Mouse (Mus musculus) erythroid progenitor cell, adult 5-6 weeks (primary cell): ENCODE measurements around the gene Zfp760. TPM values are rescaled to one million over a fixed set of nuclear protein-coding genes. Genes with fewer than 3 reads are reported as not detected.
"Not testable (repeated sequence)": the region's sequence is repeated elsewhere in the genome, so short reads cannot be mapped to it uniquely, and the experiment has no call there.

Source experiments
- ATAC-seq: replicated peaks from 2 replicates; pipeline ENCODE4 v1.8.0; 2016; ENCODE audit warnings: moderate number of reproducible peaks, mild to moderate bottlenecking, moderate TSS enrichment, inconsistent platforms; ENCODE audit not compliant: poor library complexity, low FRiP score, severe bottlenecking
- total RNA-seq, 2 experiments: library from RNA; stranded (forward) in 1 of 2; stranded (reverse) in 1 of 2; fragments of 150-400 nt in 1 of 2; fragments of 186-747, 209-891 nt in 1 of 2; gene quantifications; 2 replicates each; pipeline versions ENCODE4 v1.2.3 to v1.2.4; 2015 to 2017; ENCODE audit warnings: low replicate concordance in 2 of 2

The Zfp760 gene
- total RNA-seq (2015; ENCODE audit: low replicate concordance) (7.2 and 15.1 TPM in 2 replicates), total RNA-seq (2017; ENCODE audit: low replicate concordance) (1.9 and 4.4 TPM in 2 replicates)

DNA sequence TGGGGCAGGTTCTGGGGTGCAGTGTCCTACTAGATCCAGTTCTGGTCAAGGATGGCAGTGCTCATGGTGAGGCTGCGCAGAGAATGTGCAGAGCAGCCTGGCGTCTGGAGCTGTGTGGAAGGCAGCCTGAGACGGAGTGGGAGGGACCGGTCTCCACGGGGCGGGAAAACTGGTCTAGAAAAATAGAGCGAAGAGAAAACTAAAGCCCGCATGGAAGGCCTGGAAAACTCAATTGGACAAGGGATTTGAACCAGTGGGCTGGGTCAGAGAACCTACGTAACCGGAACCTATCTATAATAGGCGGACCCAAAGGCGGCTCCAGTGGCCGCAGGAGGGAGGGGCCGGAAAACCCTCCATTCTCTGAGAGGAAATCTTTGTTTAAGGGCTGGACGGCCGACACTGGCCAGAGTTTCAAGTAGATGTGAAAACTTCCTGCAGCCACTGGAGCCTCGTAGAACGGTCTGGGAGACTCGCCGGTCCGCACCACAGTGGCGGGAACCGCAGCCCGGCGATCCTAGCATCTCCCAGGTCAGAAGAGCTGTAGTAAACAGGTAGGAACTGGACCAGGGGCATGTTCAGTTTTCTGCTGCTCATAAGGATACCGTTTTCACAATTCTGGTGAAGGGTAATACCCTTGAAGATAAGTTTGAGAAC is at the start of gene Zfp760:
Zfp760 (plus strand) TSS at position 399 of the 654 bp plus-strand sequence.
- ATAC-seq = peak; percentile 90

DNA sequence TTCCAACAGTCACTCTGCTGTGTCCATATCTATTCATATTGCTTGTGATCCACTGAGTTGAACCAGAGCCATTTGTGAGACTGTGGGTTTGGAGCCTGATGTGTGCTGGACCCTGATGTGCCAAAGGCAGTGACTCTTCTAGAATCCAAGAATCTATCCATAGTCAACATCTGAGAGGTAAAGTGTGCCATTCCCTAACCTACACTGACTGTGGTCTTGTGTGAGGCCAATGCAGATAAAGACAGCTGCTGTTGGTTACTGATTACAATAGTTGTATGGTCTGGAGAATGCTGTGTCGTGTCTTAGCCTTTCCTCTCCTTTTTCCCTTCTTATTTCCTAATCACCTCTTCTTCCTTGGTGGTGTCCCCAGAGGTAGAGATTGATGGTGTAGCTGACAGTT is 28.7 kb upstream of the Zfp760 start:
- ATAC-seq = peak; percentile 44

DNA sequence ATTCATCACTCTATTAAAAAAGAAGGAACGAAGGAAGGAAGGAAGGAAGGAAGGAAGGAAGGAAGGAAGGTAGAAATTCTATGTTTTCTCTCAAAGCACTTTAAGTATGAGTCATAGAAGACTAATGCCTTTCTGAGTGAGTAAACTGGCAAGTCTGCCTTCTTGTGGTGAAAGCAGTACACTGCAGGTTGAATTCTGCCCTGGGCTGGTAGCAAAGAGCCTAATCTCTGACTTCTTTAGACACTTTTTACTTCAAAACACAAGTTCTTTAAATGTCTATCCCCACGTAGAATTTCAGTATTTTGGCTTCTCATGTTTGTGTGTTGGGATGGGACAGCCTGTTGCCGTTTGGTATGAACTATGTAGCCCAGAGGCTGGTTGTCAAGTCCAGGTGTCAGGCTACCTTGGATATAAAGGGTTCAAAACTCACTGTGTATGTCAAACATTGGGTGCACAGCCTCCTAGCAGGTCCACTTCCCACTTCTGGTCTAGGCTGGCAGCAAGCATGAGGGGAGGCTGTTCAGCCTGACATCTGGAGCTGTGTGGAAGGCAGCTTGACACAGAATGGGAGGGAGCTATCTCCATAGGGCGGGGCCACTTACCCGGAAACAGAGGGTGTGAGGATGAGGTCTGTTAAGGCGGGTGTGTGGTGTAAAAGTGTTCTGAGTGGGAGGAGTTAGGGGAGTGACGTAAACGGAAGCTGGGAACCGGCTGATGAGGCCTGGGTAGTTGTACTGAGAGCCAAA is 28.1 kb upstream of the Zfp760 start:
- peak; percentile 96 for ATAC-seq

DNA sequence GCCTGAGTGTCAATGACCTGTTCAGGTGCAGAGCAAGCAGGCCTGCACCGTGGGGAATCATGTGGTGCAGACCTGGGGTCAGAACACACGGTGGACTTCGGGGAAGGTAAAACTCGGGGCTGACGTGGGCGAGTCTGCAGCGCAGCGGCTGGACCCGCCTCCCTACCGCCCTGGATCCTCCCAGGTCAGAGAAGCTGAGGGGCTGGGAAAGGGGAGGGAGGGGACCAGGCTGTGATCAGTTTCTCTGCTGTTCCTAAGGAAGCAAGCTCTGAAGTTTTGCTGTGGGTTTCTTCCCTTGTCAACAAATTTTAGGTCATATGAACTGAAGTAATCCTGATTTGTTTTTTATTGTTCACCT is 27.5 kb upstream of the Zfp760 start:
- peak; percentile 82 for ATAC-seq

DNA sequence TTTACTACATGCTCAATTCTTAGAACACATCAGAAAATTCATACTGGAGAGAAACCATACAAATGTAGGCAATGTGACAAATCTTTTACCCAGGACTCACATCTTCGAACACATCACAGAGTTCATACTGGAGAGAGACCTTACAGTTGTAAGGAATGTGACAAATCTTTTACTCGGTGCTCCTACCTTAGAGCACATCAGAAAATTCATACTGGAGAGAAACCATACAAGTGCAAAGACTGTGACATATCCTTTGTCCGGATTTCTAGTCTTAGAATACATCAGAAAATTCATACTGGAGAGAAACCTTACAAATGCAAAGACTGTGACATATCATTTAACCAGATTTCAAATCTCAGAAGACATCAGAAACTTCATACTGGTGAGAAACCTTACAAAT is 16.0 kb upstream of the Zfp760 start, which contains the start of gene Gm10226:
Gm10226 (plus strand) TSS at position 301 of the 400 bp plus-strand sequence.
- no peak for ATAC-seq

DNA sequence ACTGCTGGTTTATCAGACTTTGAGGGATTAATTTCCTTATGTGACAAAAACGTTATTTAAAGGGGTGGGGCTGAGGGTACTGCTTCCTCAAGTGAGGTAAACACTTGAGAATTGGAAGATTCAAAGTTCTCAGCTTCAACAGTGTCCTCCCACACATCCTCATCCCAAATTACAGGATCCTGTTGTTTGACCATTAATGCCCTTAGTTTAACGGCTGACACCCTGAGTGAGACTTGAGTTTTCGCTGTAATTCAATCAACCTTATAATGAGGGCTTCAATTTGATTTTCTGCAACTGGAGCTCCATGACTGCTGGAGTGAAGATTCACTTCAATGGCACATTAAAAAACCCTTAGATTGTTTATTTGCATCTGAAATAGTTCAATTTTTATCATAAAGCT is 14.2 kb upstream of the Zfp760 start:
- ATAC-seq = no peak

DNA sequence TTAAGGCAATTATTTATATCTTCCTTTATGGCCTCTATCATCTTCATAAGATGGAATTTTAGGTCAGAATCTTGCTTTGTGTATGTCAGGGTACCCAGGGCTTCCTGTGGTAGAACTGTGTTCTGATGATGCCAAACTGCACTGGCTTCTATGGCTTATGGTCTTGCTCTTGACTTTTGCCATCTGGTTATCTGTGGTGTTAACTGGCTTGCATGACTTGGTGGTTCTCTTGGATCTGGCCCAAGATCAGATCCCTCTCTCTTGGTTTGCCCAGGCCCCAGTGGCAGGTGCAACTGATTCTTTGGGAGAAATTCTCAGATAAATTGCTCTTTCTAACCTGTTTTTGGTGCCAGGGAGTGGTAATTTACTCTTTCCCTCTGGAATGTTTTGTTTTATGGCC is 11.5 kb upstream of the Zfp760 start:
- ATAC-seq = 0 out of 2 replicates have a peak, but pooled peaks have one; percentile 54

DNA sequence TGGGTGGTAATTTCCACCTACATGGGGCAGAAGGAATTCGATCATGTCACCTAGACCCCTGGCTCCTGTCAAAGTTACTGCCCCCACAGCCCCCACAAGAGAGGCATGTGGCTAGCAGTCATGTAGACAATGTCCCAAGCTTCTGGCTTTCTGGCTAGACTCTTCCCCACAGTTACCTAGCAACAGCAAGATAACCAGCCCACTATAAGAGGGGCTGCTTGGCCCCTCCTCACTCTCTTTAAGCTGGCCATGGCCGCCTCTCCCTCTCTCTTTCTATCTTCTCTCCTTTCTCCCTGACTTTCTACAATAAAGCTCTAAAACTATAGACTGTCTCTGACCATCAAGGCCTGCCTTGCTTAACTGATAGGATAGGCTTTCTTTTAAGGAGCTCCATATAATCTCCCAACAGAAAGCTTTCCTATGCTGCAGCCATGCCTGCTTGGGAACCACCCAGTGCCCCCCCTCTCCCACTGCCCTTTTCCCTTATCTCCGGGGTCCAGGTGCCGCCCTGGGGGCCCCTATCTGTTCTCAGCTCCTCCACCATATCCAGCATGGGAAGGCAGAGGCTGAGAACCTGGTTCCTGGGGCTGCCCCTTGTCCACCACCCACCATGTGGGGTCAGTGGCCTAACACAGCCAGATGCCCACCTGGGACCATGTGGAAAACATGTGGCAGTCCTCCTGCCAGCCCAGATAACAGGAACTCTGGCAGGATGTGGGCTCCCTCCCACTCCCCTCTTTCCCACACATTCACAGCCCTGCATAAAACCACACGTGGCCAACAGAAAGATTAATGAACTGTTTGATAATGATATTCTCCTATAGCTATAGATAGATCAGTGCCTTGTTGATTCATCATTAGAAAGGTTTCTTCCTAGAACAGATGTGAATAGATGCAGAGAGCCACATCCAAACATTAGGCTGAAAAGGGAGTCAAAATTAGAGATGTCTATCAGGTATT is 5.0 kb upstream of the Zfp760 start:
- peak; percentile 84 for ATAC-seq

DNA sequence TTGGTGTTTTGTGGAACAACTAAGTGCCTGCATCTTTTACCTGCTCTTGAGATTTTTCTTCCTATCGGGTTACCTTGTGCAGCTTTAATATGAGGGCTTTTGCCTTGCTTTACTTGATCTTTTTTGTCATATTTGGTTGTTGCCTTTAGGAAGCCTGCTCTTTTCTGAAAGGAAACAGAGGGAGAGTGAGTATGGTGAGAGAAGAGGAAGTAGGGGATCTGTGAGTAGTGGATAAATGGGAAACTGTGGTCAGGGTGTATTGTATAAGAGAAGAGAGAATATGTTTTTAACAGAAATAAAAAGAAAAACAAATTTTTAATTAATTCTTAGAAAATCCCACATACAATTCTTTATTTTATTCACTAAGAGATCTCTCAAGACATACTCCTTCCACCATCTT is 4.1 kb upstream of the Zfp760 start:
- no peak for ATAC-seq

DNA sequence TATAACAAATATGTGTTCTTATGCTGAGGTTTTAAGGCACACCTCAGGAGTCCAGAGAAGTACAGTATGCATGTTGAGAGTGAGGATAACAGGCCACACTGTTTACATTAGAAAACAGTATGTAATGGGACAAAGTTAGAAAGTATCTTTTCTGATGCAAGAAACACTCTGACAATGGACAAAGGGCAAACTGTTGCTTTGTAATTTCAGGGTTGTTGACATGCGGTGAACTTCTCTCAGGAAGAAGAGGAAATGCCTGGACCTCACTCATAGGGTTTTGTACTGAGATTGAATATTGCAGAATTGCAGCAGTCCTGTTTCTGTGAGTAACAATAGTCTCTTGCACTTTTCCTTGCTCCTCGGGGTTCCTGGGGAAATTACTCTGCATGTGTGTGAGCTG is 860 bp downstream of the Zfp760 start:
- no peak for ATAC-seq

DNA sequence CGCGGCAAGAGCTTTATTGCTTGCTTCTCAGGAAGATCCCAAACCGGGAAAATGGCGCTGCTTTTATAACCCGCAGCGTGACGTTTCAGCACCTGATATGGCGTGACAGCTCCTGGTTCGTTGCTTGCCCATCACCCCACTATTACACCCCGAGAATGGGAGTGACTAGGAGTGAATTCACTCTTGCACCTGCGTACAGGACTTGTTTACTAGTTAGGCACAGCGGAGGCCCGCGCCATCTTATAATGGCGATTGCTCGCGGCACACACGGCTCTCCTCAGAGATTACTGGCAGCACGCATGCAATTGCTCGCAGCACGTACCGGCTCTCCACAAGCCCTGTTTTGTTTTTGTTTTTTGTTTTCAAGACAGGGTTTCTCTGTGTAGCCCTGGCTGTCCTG is 23.0 kb downstream of the Zfp760 start, which contains the start of gene Zfp229:
Zfp229 (plus strand) TSS at position 301 of the 400 bp plus-strand sequence.
- ATAC-seq = not testable (repeated sequence)

DNA sequence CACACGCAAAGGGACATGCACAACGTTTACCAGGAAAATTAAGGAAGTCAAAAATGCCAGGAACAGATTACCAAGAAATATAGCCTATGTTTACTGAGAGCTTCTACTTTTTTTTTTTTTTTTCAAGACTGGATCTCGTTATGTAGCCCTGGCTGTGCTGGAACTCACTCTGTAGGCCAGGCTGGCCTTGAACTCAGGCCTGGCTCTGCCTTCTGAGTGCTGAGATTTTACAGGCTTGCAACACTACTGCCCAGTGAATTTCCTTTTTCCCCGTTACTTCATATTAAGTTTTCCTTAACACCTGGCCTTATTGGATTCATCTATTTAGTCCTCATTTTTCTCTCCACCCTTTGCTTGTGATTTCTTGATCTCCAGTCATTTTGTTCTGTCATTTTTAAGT is 25.5 kb downstream of the Zfp760 start:
- ATAC-seq = no peak

DNA sequence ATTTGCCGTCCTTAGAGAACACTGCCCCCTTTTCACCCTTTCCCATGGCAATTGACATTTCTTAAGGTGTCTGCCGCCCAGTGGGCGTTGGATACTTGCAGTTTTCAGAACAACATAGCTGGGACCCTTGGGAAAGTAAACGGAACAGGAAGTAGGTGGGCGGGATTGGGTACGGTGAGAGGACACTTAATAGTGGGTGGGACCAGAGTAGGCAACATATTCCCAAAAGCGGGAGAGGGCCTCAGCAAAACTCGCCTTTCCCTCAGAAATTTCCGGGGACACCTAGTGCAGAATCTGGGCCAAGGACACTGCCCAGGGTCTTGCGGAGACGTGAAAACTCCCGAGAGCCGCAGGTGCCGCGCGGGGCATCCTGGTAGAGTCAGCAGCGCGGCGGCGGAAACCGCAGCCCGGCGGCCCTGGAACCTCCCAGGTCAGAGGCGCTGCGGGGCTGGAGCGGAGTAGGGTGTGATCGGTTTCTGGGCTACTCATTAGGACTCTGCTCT is 26.0 kb downstream of the Zfp760 start:
- ATAC-seq = peak; percentile 98

DNA sequence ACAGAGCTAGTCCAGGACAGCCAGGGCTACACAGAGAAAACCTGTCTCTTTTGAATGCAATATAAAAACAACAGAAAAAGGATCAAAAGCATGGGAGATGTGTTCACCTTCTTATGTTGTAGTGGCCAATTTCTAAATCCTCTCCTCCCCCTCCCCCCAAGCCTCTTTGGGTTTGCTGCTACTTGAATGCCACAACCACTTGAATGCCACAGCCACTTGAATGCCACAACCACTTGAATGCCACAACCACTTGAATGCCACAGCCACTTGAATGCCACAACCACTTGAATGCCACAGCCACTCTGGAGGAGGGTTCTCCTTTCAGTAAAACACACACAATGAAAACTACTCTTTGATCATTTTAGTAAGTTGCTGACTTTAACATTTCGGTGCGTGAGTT is 45.2 kb downstream of the Zfp760 start:
- no peak for ATAC-seq

DNA sequence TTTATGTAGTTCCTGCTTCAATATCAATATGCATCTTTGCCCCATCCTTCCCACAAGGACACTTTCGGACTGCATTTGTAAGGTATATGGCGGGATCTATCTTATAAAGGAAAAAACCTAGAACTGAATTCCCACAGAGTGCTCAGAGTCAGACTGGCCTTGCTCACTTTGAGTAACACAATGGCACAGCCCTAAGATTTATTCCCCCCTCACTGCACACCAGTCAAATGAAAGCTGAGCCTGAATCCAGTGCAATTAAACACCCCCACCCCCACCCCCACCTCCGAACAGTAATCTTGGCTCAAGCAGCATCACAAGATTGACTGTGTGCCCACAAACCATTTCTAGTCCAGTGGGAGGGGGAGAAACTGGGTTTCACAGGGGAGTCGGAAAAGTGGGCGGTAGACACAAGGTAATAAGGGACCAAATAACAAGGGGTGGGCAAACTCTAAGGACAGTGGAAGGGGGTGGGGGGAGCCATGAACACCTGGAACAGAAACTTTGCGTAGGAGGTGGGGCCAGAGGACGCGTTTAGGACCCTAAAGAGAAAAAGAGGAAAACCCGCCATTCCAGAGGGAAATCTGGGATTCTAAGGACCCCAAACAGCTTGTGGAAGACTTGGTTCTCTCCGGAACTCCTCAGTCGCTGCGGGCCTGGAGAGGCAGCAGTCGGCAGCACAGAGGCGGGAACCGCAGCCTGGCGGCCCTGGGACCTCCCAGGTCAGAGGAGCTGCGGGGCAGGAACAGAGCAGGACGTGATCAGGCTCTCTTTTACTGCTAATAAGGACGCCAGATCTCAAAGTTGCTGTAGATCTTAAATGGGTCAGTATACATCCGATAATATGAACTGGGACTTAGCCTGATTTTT is 46.0 kb downstream of the Zfp760 start:
- ATAC-seq = no peak

DNA sequence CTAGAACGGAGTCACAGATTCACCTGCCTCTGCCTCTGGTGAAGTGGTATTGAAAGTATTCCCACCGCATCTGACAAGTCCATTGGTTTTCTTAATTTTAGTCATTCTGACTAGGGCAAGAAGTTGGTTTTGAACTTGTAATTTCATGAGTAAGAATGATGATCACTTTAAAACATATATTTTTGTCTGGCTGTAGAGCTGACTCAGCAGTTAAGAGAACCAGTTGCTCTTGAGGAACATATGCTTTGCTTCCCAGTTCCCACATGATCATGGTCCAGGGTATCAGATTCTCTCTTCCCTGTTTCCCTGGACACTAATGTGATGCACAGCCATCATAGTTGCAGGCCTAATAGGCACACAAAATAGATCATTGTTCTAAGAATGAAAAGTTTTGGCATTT is 62.8 kb downstream of the Zfp760 start:
- ATAC-seq = no peak
